Mouse (Mus musculus): ENCODE measurements around the gene Ccnq. TPM values are rescaled to one million over a fixed set of nuclear protein-coding genes. Genes with fewer than 3 reads are reported as not detected.

Gene Ccnq
- 10 to 100 TPM; 52.0 to 68.9 TPM for total RNA-seq (2021)
- 117 and 120 TPM in 2 replicates for polyA plus RNA-seq (2012; rRNA removed)
- long read RNA-seq, transcript Ccnq-201 (1 exons, 1,224 nt), result major isoform, 82 of 82 reads
- long read RNA-seq, partial matches to known transcripts, result 0 of 82 reads
- long read RNA-seq, other reads (novel, unspliced or antisense), result 0 of 82 reads

- peak; percentile 88 for DNase-seq
Observed at GRCm38 (mm10) chr11:78750885-78751842, at the start of gene Ccnq. Gene Ccnq, minus strand, starts transcription at chr11:78751729.

GRCm38 (mm10) chr11:78801094-78801493, 49.6 kb upstream of the Ccnq start:
- DNase-seq, result no peak

GRCm38 (mm10) chr11:78796072-78796729, 44.7 kb upstream of the Ccnq start:
- no peak for DNase-seq

GRCm38 (mm10) chr11:78793116-78793515, 41.6 kb upstream of the Ccnq start:
- DNase-seq, result no peak

GRCm38 (mm10) chr11:78792465-78792864, 40.9 kb upstream of the Ccnq start:
- DNase-seq, result no peak

GRCm38 (mm10) chr11:78792055-78792454, 40.5 kb upstream of the Ccnq start:
- no peak for DNase-seq

GRCm38 (mm10) chr11:78791582-78791981, 40.1 kb upstream of the Ccnq start:
- DNase-seq, result peak; percentile 94

GRCm38 (mm10) chr11:78789370-78790060, 38.0 kb upstream of the Ccnq start:
- no peak for DNase-seq

- peak; percentile 28 for DNase-seq
Observed at GRCm38 (mm10) chr11:78786013-78786431, 34.5 kb upstream of the Ccnq start.

GRCm38 (mm10) chr11:78782791-78783347, 31.3 kb upstream of the Ccnq start:
- DNase-seq, result no peak

- peak; percentile 87 for DNase-seq
Observed at GRCm38 (mm10) chr11:78782326-78782725, 30.8 kb upstream of the Ccnq start.

GRCm38 (mm10) chr11:78780571-78780970, 29.0 kb upstream of the Ccnq start:
- no peak for DNase-seq

GRCm38 (mm10) chr11:78780002-78780401, 28.5 kb upstream of the Ccnq start:
- no peak for DNase-seq

GRCm38 (mm10) chr11:78777851-78778680, 26.5 kb upstream of the Ccnq start:
- no peak for DNase-seq

GRCm38 (mm10) chr11:78771751-78772283, 20.3 kb upstream of the Ccnq start:
- no peak for DNase-seq

- DNase-seq, result no peak
Observed at GRCm38 (mm10) chr11:78770436-78770835, 18.9 kb upstream of the Ccnq start.

- DNase-seq, result no peak
Observed at GRCm38 (mm10) chr11:78768778-78769177, 17.2 kb upstream of the Ccnq start.

GRCm38 (mm10) chr11:78766069-78766830, 14.7 kb upstream of the Ccnq start:
- no peak for DNase-seq

GRCm38 (mm10) chr11:78764820-78765219, 13.3 kb upstream of the Ccnq start:
- no peak for DNase-seq

- no peak for DNase-seq
Observed at GRCm38 (mm10) chr11:78764304-78764703, 12.8 kb upstream of the Ccnq start.
